Mouse (Mus musculus) embryonic facial prominence, embryonic 13.5 days (tissue): Measurements from ENCODE around the gene Lrrc52. TPM values are rescaled to one million over a fixed set of nuclear protein-coding genes. Genes with fewer than 3 reads are reported as not detected.

Experiments used
- polyA plus RNA-seq: library from polyadenylated mRNA; unstranded; fragments of >200 nt; fragmentation: Nextera tagmentation; extraction: Ambion mirVana; gene quantifications from 2 replicates; pipeline ENCODE4 v1.2.1, GENCODE M21; 2015

The Lrrc52 gene
- polyA plus RNA-seq, 1 experiment from 2014 or later: not detected

Other genes starting within 250 kb of the Lrrc52 start
- gene Uck2, start 181.5 kb downstream of the Lrrc52 start, polyA plus RNA-seq: 80.7 and 87.8 TPM in 2 replicates
- 81.2 and 82.1 TPM in 2 replicates for gene Tmco1, start 158.4 kb downstream of the Lrrc52 start, polyA plus RNA-seq
- 57.6 and 59.9 TPM in 2 replicates for gene Aldh9a1, start 116.8 kb downstream of the Lrrc52 start, polyA plus RNA-seq
- gene Mgst3, start 72.9 kb downstream of the Lrrc52 start, polyA plus RNA-seq: 41.6 and 49.8 TPM in 2 replicates
- 4.6 and 5.4 TPM in 2 replicates for gene Rxrg, start 131.6 kb upstream of the Lrrc52 start, polyA plus RNA-seq
- gene Lmx1a, start 222.5 kb upstream of the Lrrc52 start, polyA plus RNA-seq: 0.63 and 0.76 TPM in 2 replicates